Mouse (Mus musculus) cerebellum, adult 9-11 months (tissue): ENCODE results near the gene Xpa.

Source experiments
- DNase-seq: peaks from one replicate; pipeline ENCODE4 v3.0.0; 2022

Gene Xpa

GRCm38 (mm10) chr4:46138287-46139222 lies 57.6 kb downstream of the Xpa start, which contains the start of the genes Ncbp1 and Tstd2:
Gene Ncbp1, plus strand, starts transcription at chr4:46138613.
Gene Tstd2, minus strand, starts transcription at chr4:46138694.
- peak; percentile 90 for DNase-seq

- DNase-seq = no peak
Observed at GRCm38 (mm10) chr4:46137629-46138286, 58.4 kb downstream of the Xpa start.

GRCm38 (mm10) chr4:46131791-46132190 lies 64.3 kb downstream of the Xpa start:
- no peak for DNase-seq

GRCm38 (mm10) chr4:46130221-46130620 lies 65.9 kb downstream of the Xpa start:
- DNase-seq = no peak

GRCm38 (mm10) chr4:46129311-46130004 lies 66.7 kb downstream of the Xpa start:
- DNase-seq = no peak

- peak; percentile 82 for DNase-seq
Observed at GRCm38 (mm10) chr4:46126541-46126940, 69.6 kb downstream of the Xpa start.

GRCm38 (mm10) chr4:46123358-46123757 lies 72.8 kb downstream of the Xpa start:
- no peak for DNase-seq

GRCm38 (mm10) chr4:46120767-46121166 lies 75.3 kb downstream of the Xpa start:
- no peak for DNase-seq

GRCm38 (mm10) chr4:46119514-46120094 lies 76.5 kb downstream of the Xpa start:
- no peak for DNase-seq

GRCm38 (mm10) chr4:46117536-46117935 lies 78.6 kb downstream of the Xpa start:
- no peak for DNase-seq

GRCm38 (mm10) chr4:46116544-46117175 lies 79.5 kb downstream of the Xpa start:
- peak; percentile 91 for DNase-seq

GRCm38 (mm10) chr4:46115308-46115707 lies 80.8 kb downstream of the Xpa start:
- DNase-seq = no peak

GRCm38 (mm10) chr4:46111361-46111760 lies 84.8 kb downstream of the Xpa start:
- peak; percentile 79 for DNase-seq

GRCm38 (mm10) chr4:46110084-46110483 lies 86.0 kb downstream of the Xpa start:
- no peak for DNase-seq
